Mouse (Mus musculus): ENCODE data around the gene Tmem202. TPM values are rescaled to one million over a fixed set of nuclear protein-coding genes. Genes with fewer than 3 reads are reported as not detected.

The Tmem202 gene
- total RNA-seq (2021) = 1 to 10 TPM; 2.4 to 2.8 TPM
- long read RNA-seq, experiment 1, partial matches to known transcripts = 0 of 4 reads
- long read RNA-seq, experiment 1, other reads (novel, unspliced or antisense) = 4 of 4 reads
- long read RNA-seq, experiment 2, partial matches to known transcripts = 0 of 6 reads
- long read RNA-seq, experiment 2, other reads (novel, unspliced or antisense) = 5 of 6 reads

DNA sequence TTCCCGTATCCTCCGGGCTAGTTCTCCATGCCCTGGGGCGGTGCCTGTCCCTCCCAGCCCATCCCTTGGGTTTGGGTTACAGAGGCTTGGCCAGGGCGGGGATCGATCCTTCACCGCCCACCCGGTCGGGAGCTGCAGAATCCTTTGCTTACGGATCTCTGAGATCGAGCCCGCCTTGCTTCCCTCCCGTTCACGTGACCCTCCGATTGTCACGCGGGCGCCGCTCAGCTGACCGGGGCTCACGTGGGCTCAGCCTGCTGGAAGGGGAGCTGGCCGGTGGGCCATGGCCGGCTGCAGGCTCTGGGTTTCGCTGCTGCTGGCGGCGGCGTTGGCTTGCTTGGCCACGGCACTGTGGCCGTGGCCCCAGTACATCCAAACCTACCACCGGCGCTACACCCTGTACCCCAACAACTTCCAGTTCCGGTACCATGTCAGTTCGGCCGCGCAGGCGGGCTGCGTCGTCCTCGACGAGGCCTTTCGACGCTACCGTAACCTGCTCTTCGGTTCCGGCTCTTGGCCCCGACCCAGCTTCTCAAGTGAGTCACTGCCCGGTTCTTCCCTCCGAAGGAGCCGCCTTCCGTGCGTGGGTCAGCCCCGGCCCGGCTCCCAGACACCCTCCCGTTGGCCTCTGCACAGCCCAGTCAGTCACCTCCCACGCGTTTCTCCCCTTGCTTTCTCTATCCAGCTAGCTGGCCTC, at the start of gene Tmem202, which contains the start of gene Hexa:
Gene Tmem202 (minus strand): TSS at position 407 of the 697 bp plus-strand sequence.
Gene Hexa (plus strand): TSS at position 100 of the 697 bp plus-strand sequence.
- peak within 1 kb of the TSS; percentile 92 for H3K27ac ChIP-seq
- DNase-seq (ENCODE audit: low spot score in 2 of 2) = peak; percentile 74 to 78
- no peak for TF ChIP-seq CTCF (conservative IDR thresholded peaks at IDR 0.05)
- peak within 1 kb of the TSS; percentile 96 for H3K4me3 ChIP-seq

DNA sequence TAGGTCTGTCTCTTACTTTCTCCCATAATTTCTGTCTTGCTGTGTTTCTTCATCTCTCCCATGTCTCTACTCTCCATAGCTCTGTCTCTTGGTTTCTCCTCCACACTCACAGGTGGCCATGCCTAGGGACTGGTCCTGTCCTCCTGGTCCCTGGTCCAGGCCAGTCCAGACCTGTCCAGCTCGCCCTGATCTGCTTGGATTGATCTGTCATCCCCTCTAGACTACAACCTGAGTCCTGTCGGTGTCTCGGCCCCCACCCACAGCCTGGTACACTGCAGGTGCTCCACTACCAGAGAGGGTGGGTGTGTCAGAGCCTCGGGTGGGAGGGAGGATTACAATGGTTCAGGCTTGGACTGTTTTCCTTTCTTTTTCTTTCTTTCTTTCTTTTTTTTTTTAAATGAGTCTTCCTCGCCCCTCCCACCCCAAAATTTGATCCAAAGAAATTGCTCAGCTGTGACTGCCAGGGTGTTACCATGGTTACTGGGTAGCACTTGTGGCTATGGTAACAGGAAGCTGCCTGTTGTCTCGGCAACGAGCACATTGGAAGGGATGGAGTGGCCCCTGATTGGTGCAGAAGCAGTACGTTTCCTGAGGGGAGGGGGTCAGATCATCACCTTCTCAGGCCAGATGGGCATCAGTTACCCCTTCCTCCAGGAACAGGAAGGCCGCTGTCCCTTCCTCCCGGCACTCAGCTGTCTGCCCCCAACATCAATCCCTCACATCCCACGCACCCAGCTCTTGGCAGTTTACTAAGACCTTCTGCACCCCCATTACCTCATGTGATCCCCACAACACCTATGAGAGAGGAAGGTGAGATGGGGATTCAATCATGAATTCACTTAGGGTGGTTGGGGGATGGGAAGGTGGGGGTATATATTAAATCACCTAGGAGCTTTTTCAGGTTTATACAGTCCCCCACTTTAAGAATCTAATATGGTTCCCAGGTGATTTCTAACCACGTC, 49.3 kb upstream of the Tmem202 start:
- Histone ChIP-seq H3K27ac (peak overlapping the region; percentile 99), H3K4me3 (peak overlapping the region; percentile 40)
- DNase-seq (ENCODE audit: low spot score in 2 of 2) = peak; percentile 74 to 94
- no peak for TF ChIP-seq CTCF (conservative IDR thresholded peaks at IDR 0.05)

DNA sequence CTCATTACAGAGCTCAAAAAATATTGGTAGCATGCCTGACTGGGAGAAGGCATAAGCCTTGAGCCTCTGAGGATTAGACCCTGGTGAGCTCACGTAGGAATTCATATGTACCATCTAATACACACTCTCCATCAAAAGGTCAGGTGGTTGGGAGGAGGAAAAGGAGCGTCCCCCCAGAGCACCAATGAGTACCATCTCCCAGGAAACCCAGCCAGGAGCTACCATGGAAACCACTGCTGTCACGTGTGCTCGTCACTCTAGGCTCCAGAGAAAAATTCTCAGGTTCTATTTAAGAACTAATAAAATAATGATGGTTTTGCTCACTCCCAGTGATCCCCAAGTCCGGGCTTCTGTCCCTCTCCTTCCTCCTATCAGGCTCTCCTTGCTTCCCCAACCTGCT, 48.6 kb upstream of the Tmem202 start:
- no peak for TF ChIP-seq CTCF (conservative IDR thresholded peaks at IDR 0.05)
- H3K4me3 ChIP-seq = peak overlapping the region; percentile 40
- H3K27ac ChIP-seq = peak overlapping the region; percentile 99
- DNase-seq (ENCODE audit: low spot score in 2 of 2) = peak; percentile 35 to 61

DNA sequence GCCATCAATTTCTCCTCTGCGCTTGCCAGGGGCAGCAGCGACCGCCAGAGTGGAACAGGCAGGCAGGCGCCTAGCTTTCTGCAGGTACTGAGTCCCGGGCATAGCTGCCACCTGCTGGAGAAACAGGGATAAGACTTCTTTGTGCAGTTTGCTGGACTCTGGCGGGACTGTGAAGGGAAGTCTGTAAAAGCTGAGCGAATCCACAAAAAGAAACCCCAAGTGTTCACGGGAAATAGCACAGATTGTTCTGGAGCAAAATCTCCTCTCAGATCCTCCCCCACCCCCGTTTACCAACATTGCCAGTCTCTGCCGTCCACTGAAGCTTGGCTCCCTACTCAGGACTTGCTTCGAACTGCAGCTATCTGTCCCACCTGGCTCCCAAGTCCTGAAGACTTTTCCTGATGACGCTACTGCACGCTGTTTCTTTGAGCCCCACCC, 45.2 kb upstream of the Tmem202 start:
- peak overlapping the region; percentile 28; the same call in 1 of the 2 replicates for H3K27ac ChIP-seq
- peak overlapping the region; percentile 33; the same call in 1 of the 2 replicates for H3K4me3 ChIP-seq
- peak; percentile 94 for TF ChIP-seq CTCF (conservative IDR thresholded peaks at IDR 0.05)

DNA sequence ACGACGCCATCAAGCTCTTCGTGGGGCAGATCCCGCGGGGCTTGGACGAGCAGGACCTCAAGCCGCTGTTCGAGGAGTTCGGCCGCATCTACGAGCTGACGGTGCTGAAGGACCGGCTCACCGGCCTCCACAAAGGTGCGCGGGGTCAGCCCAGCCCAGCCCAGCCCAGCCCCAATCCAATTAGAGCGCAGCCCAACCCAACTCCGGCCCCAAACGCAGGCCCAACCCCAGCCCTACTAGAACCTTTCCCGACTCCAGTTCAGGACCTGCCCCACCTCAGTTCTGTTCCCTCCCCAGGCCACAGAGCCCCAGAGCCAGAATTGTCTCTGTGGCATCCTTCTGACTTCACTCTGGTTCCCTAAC, 38.8 kb upstream of the Tmem202 start:
- no peak for DNase-seq (ENCODE audit: low spot score in 2 of 2)
- Histone ChIP-seq H3K27ac (peak overlapping the region; percentile 80), H3K4me3 (peak overlapping the region; percentile 61)
- TF ChIP-seq CTCF (conservative IDR thresholded peaks at IDR 0.05) = no peak

More for the DNA sequence above, 45.2 kb upstream of the Tmem202 start:
- peak; percentile 83 for DNase-seq (ENCODE audit: low spot score in 2 of 2)

DNA sequence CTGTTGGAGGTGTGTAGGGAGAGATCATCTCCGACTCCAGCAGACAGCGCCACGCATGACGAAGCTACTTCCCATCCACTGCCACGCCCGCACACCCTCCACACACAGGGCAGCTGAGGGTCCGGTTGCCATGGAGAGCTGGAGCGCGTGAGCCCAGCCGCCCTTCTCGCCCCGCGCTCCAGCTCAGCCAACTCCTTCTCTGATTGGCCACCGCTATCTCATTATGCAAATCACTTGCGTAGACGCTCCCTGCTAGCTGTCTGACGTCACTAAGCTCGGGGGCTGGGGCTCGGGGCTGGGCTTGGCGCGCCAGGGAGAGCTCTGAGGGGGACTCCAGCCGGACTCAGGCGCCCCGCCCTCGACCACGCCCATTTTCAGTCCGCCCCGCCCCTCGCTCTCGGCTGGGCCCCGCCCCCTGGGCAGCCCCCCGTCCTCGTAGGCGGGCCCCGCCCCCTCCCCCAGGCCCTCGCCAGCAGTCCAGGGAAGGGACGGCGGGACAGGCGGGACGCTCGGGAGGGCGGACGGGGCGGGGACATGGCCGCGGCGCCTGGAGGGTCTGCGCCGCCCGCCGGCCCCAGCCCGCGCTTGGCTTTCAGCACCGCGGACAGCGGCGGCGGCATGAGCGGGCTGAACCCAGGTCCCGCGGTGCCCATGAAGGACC, 38.3 kb upstream of the Tmem202 start, which contains the start of gene Celf6:
Gene Celf6 (plus strand): TSS at position 74 of the 661 bp plus-strand sequence.
- DNase-seq (ENCODE audit: low spot score in 2 of 2) = peak; percentile 90 to 96
- TF ChIP-seq CTCF (conservative IDR thresholded peaks at IDR 0.05) = no peak
- Histone ChIP-seq H3K4me3 (peak within 1 kb of the TSS; percentile 61), H3K27ac (peak within 1 kb of the TSS; percentile 86)

DNA sequence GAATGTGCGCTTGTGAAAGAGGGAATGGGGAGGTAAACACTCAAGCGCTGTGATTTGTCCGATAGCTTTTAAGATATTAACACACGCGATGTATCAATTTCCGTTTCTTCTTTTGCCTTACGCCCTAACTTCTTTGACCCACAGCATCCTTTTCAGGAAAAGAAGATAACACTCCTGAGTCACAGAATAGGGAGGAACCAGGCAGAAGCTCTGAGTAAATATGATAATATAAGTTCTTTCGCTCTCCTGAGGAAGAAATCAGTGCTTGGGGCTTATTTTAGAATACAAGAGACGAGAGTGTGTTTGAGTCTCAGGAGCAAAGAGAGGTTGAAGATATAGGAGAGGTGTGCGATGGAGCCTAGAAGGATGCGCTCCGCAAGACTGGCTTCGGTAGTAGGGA, 37.8 kb upstream of the Tmem202 start:
- H3K27ac ChIP-seq = peak overlapping the region; percentile 86
- DNase-seq (ENCODE audit: low spot score in 2 of 2) = no peak
- H3K4me3 ChIP-seq = peak overlapping the region; percentile 61
- TF ChIP-seq CTCF (conservative IDR thresholded peaks at IDR 0.05) = no peak

DNA sequence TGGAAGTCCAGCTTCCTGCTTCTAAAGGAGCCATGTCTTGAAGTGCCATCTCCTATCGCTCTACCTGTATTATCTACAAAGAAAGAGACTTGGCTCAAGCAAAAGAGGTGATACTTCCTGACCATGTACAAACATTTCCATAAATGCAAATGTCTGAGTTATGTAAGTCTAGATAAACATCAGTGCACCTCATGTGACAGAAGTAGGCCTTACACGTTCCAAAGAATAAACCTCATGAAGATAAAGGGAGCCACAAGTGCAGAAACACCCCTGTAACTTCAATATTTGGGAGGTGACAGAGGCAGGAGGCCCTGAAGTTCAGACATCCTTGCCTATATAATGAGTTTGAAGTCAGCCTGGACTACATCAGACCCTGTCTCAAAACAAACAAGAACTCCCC, 32.2 kb upstream of the Tmem202 start:
- H3K4me3 ChIP-seq = no peak overlapping the region
- no peak for TF ChIP-seq CTCF (conservative IDR thresholded peaks at IDR 0.05)
- no peak for DNase-seq (ENCODE audit: low spot score in 2 of 2)
- no peak overlapping the region for H3K27ac ChIP-seq

DNA sequence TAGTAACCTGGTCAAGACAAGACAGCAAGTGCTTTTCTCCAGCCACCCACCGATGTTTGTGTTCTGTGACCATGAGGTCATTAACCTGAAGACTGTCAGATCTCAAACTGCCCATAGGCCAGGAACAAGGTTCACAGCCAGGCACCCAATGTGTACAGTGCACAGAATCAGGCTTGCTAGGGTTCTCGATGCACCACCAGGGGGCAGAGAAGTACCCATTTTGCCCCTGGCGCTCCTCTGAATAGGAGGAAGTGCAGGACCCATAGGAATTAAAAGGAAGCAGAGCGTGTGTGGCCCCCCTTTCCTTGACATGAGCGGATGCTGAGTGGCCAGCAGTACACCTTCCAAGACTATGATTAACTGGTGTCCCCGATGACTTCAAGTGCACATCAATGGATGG, 27.5 kb upstream of the Tmem202 start:
- TF ChIP-seq CTCF (conservative IDR thresholded peaks at IDR 0.05) = peak; percentile 86
- Histone ChIP-seq H3K4me3 (no peak overlapping the region), H3K27ac (no peak overlapping the region)
- DNase-seq (ENCODE audit: low spot score in 2 of 2) = peak; percentile 64 to 73

DNA sequence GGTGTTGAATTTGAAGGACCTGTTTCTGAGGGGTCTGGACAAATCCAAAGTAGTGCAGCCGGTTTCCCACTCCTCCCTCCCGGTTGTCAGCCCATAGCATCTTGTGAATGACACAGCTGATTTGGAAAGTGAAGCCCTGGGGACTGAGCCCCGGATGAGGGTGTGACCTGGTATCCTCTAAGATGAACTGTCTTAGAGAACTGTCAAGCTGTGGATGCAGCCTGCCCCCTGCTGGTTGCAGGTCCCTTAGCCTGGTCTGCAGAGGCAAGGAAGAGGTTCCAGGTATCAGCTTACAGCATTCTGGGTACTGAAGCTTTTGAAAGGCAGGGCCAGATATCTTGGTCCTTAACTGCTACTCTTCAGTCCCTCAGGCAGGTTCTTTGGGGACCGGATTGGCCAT, 26.0 kb upstream of the Tmem202 start:
- DNase-seq (ENCODE audit: low spot score in 2 of 2) = peak; percentile 61 to 77
- Histone ChIP-seq H3K27ac (no peak overlapping the region), H3K4me3 (no peak overlapping the region)
- peak; percentile 92 for TF ChIP-seq CTCF (conservative IDR thresholded peaks at IDR 0.05)

DNA sequence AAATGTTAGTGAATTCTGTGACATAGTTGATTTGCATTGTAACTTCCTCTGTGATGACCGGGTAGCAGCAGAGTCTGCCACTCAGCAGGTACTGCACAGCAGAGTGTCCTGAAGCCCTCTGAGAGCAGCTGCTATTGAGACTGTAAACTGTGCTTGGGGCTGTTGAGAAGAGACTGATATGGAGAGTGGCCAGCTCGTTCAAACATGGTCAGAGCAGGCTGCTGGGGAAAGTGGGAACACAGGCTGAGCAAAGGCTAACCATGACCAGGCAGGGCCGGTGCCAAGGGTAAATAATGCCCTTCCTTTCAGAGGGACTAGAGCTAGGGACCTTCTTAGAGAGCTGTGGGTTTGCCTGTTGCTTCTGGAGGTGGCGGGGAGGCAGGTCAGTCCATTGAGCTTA, 14.1 kb upstream of the Tmem202 start:
- H3K4me3 ChIP-seq = no peak overlapping the region
- no peak for TF ChIP-seq CTCF (conservative IDR thresholded peaks at IDR 0.05)

DNA sequence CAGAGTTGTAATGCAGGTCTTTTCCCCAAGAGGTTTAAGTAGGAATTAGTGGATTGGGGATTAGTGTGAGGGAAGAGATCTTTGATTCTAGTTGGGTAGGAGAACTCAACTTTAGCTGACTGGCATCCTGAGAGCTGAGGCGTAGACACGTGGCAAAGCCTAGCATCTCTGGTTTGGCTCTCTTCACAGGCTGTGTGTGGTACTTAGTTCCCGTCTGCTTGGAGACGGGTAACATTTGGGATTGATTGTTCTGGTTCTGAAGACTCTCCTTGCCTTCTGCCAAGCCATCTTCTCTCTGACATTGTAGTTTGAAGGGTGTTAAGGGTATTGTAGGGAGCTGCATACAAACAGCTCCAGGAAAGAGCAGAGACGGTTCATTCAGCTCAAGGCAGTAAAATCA, 13.0 kb upstream of the Tmem202 start:
- peak; percentile 36 to 52 for DNase-seq (ENCODE audit: low spot score in 2 of 2)
- TF ChIP-seq CTCF (conservative IDR thresholded peaks at IDR 0.05) = no peak

More for the DNA sequence above, 14.1 kb upstream of the Tmem202 start:
- H3K27ac ChIP-seq = no peak overlapping the region
- DNase-seq (ENCODE audit: low spot score in 2 of 2) = no peak

More for the DNA sequence above, 13.0 kb upstream of the Tmem202 start:
- Histone ChIP-seq H3K4me3 (no peak overlapping the region), H3K27ac (peak overlapping the region; percentile 56; the same call in 1 of the 2 replicates)

All from layer of hippocampus, adult 2 months (tissue).